Mouse (Mus musculus) ES-E14 (cell line): ENCODE measurements at regions not wholly inside any gene's neighbourhood (a gene's known extent, or its start where the extent isn't known, plus 50 kb on each side); places are given as distances from the start of the nearest gene placed in this dataset.

Experiments used
- DNase-seq: peaks from one replicate; pipeline ENCODE4 v3.0.0-alpha.2; 2013; ENCODE audit warnings: low read depth, low spot score
- H3K27ac ChIP-seq: 2 replicates; pipeline ENCODE4 v1.5.1; 2012; ENCODE audit warnings: low read depth, mild to moderate bottlenecking, low read length, moderate library complexity, mixed read lengths; ENCODE audit not compliant: poor library complexity, insufficient read depth, severe bottlenecking
- H3K36me3 ChIP-seq: 2 replicates; pipeline ENCODE4 v1.6.1; 2012; ENCODE audit warnings: mild to moderate bottlenecking, low read length, moderate library complexity, mixed read lengths; ENCODE audit not compliant: control insufficient read depth, poor library complexity, insufficient read depth, severe bottlenecking
- H3K4me1 ChIP-seq, 2 experiments: fragments of 150-350 bp in 1 of 2; sonication (generic) in 1 of 2; 2 replicates each; pipeline ENCODE4 v1.6.1; 2012; ENCODE audit warnings: low read length in 2 of 2, mild to moderate bottlenecking in 1 of 2, mixed read lengths in 1 of 2; ENCODE audit not compliant: control insufficient read depth in 2 of 2, insufficient read depth in 2 of 2, poor library complexity in 1 of 2
- H3K4me3 ChIP-seq, 2 experiments: fragments of 150-350 bp in 1 of 2; sonication (generic) in 1 of 2; 2 replicates each; pipeline ENCODE4 v1.5.1; 2012; ENCODE audit warnings: low read length in 2 of 2, low read depth in 1 of 2, mild to moderate bottlenecking in 1 of 2, mixed read lengths in 1 of 2; ENCODE audit not compliant: insufficient read depth in 1 of 2, poor library complexity in 1 of 2, severe bottlenecking in 1 of 2
- H3K9ac ChIP-seq: 2 replicates; pipeline ENCODE4 v1.6.1; 2012; ENCODE audit warnings: low read depth, mild to moderate bottlenecking, low read length, mixed read lengths; ENCODE audit not compliant: poor library complexity, insufficient read depth, severe bottlenecking
- H3K9me3 ChIP-seq: fragments of 150-350 bp; sonication (generic); 2 replicates; pipeline ENCODE4 v1.6.1; 2012; ENCODE audit warnings: low read depth, mild to moderate bottlenecking, low read length; ENCODE audit not compliant: control insufficient read depth, insufficient read depth
- CHD2 ChIP-seq: IDR thresholded peaks from 2 replicates; pipeline ENCODE4 v1.6.1; 2014; ENCODE audit warnings: mild to moderate bottlenecking, low read depth, low read length, inconsistent platforms
- HCFC1 ChIP-seq: IDR thresholded peaks from 2 replicates; pipeline ENCODE4 v1.6.1; 2012; ENCODE audit warnings: low read length, inconsistent platforms, borderline replicate concordance; ENCODE audit not compliant: insufficient read depth
- MAFK ChIP-seq: IDR thresholded peaks from 2 replicates; pipeline ENCODE4 v1.6.1; 2014; ENCODE audit warnings: mild to moderate bottlenecking, low read depth, low read length, inconsistent platforms; ENCODE audit not compliant: insufficient read depth
- ZC3H11A ChIP-seq: IDR thresholded peaks from 2 replicates; pipeline ENCODE4 v1.6.1; 2012; ENCODE audit warnings: low read depth, mild to moderate bottlenecking, inconsistent platforms, low read length, borderline replicate concordance
- ZNF384 ChIP-seq: IDR thresholded peaks from 2 replicates; pipeline ENCODE4 v1.6.1; 2012; ENCODE audit warnings: low read depth, low read length, inconsistent platforms
- in situ Hi-C, 2 experiments: fragments of 600-800 bp; cut with MboI; formaldehyde crosslinking; loops; one replicate each; pipeline ENCODE4 v1.15.1; 2025; ENCODE audit warnings: low sequenced_read_pairs in 2 of 2, inconsistent platforms in 1 of 2; ENCODE audit not compliant: unreplicated experiment in 2 of 2

GRCm38 (mm10) chr5:45097941-45098340, 298.5 kb upstream of the Ldb2 start:
- TF ChIP-seq ZC3H11A = no peak
- no peak for TF ChIP-seq CHD2
- no peak for TF ChIP-seq MAFK
- TF ChIP-seq HCFC1 = no peak
- TF ChIP-seq ZNF384 = no peak
- Histone ChIP-seq H3K4me1 (no peaks in the 10 kb centered on the region), H3K9ac (no peak overlapping the region), H3K9me3 (no peaks in the 10 kb centered on the region), H3K27ac (no peak overlapping the region), H3K4me3 (no peak overlapping the region), H3K36me3 (no peaks in the 10 kb centered on the region)
- in situ Hi-C loops = no loop called here
- no peak for DNase-seq

DNA sequence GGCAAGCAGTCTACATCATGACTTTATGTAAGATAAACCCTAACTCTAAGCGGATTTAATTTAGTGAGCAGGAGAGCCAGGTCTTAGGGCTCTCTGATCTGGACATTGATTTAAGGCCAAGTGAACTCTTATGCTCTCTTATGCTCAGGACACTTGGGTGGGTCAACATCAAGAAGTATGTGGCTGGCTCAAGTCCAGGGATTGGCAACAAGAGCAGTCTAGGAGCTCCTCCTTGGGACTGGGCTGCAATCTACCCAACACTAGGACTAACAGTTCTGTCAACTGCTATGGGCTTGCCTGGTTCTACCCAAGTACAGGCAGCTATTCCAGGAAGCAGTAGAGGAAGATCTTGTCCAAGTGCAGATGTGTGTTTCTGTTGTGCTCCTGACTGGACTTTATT, 285.3 kb upstream of the Ldb2 start:
- Histone ChIP-seq H3K4me1 (no peaks in the 10 kb centered on the region), H3K36me3 (no peaks in the 10 kb centered on the region), H3K9ac (no peak overlapping the region), H3K4me3 (no peak overlapping the region), H3K27ac (no peak overlapping the region), H3K9me3 (no peaks in the 10 kb centered on the region)
- in situ Hi-C loops = no loop called here
- no peak for DNase-seq
- TF ChIP-seq HCFC1 (no peak), CHD2 (no peak), ZC3H11A (no peak), MAFK (no peak), ZNF384 (no peak)

DNA sequence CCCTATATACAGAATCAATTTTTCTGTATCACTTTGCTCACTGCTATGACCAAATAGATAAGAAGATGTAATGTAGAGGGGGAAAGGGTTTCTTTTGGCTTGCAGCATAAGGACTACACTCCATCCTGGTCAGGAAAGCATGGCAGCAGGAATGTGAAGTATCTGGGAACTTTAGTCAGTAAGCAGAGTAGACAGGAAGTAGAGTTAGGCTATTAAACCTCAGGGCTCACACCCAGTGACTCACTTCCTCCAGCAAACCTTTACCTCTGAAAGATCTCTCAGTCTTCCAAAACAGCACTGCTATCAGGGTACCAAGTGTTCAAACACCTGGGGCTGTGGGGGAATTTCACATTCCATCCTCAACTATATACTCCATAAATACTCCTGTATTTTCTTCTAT, 283.1 kb upstream of the Ldb2 start:
- H3K4me1 ChIP-seq = no peaks in the 10 kb centered on the region
- H3K36me3 ChIP-seq = no peaks in the 10 kb centered on the region
- no peak overlapping the region for H3K27ac ChIP-seq
- TF ChIP-seq CHD2 = no peak
- DNase-seq = no peak
- H3K9me3 ChIP-seq = no peaks in the 10 kb centered on the region
- in situ Hi-C loops = no loop called here
- no peak overlapping the region for H3K4me3 ChIP-seq
- H3K9ac ChIP-seq = no peak overlapping the region

DNA sequence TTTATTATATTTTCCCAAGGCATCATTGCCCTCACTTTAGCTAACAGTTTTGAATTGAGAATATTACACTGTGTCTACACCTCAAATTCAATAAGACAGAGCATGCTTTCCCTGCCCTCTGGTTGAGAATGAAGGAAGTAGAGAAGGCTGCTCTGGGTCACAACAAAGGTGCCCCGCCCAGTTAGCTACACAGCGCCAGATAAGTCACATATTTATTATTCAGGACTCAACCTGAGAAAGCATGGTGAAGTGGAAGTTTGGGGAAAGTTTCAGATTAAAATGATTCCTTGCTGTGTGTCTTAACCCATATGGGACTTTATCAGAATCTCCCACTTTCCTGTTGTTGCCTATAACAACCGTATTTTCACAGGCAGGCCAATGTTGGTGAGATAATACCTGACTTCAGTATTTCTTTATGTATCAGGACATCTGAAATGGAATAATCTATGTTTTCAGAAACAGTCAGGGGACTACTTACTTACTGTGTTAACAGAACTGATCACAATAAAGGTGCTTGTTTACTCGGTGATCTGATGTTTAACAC, 276.9 kb upstream of the Ldb2 start:
- no peak overlapping the region for H3K27ac ChIP-seq
- H3K4me3 ChIP-seq = no peak overlapping the region
- no peaks in the 10 kb centered on the region for H3K4me1 ChIP-seq
- H3K9me3 ChIP-seq = no peaks in the 10 kb centered on the region
- H3K36me3 ChIP-seq = no peaks in the 10 kb centered on the region
- TF ChIP-seq HCFC1 = no peak
- TF ChIP-seq ZC3H11A = no peak
- TF ChIP-seq MAFK = no peak
- no peak for TF ChIP-seq CHD2
- no peak for TF ChIP-seq ZNF384
- H3K9ac ChIP-seq = no peak overlapping the region
- no peak for DNase-seq
- in situ Hi-C loops = no loop called here

DNA sequence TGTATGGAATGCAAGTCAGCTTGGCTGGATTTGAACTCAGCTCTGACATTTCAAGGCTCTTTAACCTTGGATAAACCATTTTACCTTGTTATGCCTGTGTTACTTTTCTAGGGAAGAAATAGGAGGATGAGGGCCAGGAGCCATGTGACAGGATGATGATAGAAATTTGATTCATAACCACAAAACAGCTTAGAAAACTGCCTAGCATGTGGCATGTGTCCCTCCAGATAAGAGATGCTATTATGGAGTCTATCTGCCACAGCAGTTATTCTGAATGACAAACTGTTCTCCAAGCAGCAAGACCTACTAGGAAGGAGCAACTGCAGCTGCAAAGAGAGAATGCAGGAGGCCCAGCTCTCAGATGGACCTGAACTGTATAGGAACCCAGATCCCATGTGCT, 275.7 kb upstream of the Ldb2 start:
- no peak for DNase-seq
- Histone ChIP-seq H3K9me3 (no peaks in the 10 kb centered on the region), H3K36me3 (no peaks in the 10 kb centered on the region), H3K27ac (no peak overlapping the region), H3K4me3 (no peak overlapping the region), H3K4me1 (no peaks in the 10 kb centered on the region), H3K9ac (no peak overlapping the region)
- in situ Hi-C loops = no loop called here
- TF ChIP-seq ZNF384 (no peak), ZC3H11A (no peak), CHD2 (no peak), HCFC1 (no peak), MAFK (no peak)
